Mouse (Mus musculus) MEL (cell line): Measurements from ENCODE around the gene Abce1.
"Not testable (repeated sequence)": the region's sequence is repeated elsewhere in the genome, so short reads cannot be mapped to it uniquely, and the experiment has no call there.

ENCODE experiments used
- CHD1 ChIP-seq: IDR thresholded peaks from 2 replicates; pipeline ENCODE4 v1.6.1; 2012; ENCODE audit warnings: low read depth, mild to moderate bottlenecking, inconsistent platforms, low read length, improper control_type of control experiment
- CTCF ChIP-seq, 3 experiments: IDR thresholded peaks in 2 of 3; conservative IDR thresholded peaks in 1 of 3; 2 replicates each; pipeline ENCODE4 v1.5.1; 2011 to 2012; ENCODE audit warnings: low read length in 3 of 3, low read depth in 2 of 3, mild to moderate bottlenecking in 2 of 3, improper control_type of control experiment in 1 of 3, inconsistent platforms in 1 of 3, mixed read lengths in 1 of 3, moderate library complexity in 1 of 3; ENCODE audit not compliant: control insufficient read depth in 1 of 3, insufficient read depth in 1 of 3, poor library complexity in 1 of 3, severe bottlenecking in 1 of 3
- E2F4 ChIP-seq: IDR thresholded peaks from 2 replicates; pipeline ENCODE4 v1.6.1; 2011; ENCODE audit warnings: low read depth, low read length, improper control_type of control experiment, borderline replicate concordance
- ELF1 ChIP-seq: IDR thresholded peaks from 2 replicates; pipeline ENCODE4 v1.6.1; 2014; ENCODE audit warnings: low read depth, mild to moderate bottlenecking, inconsistent platforms, low read length, improper control_type of control experiment, moderate library complexity
- EP300 ChIP-seq, 2 experiments: IDR thresholded peaks; 2 replicates each; pipeline ENCODE4 v1.6.1; 2011; ENCODE audit warnings: improper control_type of control experiment in 2 of 2, low read length in 2 of 2, low read depth in 1 of 2, mild to moderate bottlenecking in 1 of 2
- GABPA ChIP-seq: IDR thresholded peaks from 2 replicates; pipeline ENCODE4 v1.6.1; 2012; ENCODE audit warnings: low read depth, mild to moderate bottlenecking, inconsistent platforms, low read length, improper control_type of control experiment, moderate library complexity
- GATA1 ChIP-seq: IDR thresholded peaks from 2 replicates; pipeline ENCODE4 v1.6.1; 2011; ENCODE audit warnings: low read depth, low read length, improper control_type of control experiment
- MYB ChIP-seq: IDR thresholded peaks from 2 replicates; pipeline ENCODE4 v1.6.1; 2011; ENCODE audit warnings: mild to moderate bottlenecking, low read depth, low read length, improper control_type of control experiment
- POLR2A ChIP-seq, 2 experiments: IDR thresholded peaks; 2 replicates each; pipeline ENCODE4 v1.6.1; 2011 to 2012; ENCODE audit warnings: low read length in 2 of 2, mild to moderate bottlenecking in 2 of 2, control low read depth in 1 of 2, improper control_type of control experiment in 1 of 2, low read depth in 1 of 2, moderate library complexity in 1 of 2; ENCODE audit not compliant: control insufficient read depth in 1 of 2, insufficient read depth in 1 of 2, poor library complexity in 1 of 2
- RAD21 ChIP-seq: IDR thresholded peaks from 2 replicates; pipeline ENCODE4 v1.6.1; 2011; ENCODE audit warnings: mild to moderate bottlenecking, low read depth, low read length, improper control_type of control experiment
- SIN3A ChIP-seq: IDR thresholded peaks from 2 replicates; pipeline ENCODE4 v1.6.1; 2012; ENCODE audit warnings: low read length, improper control_type of control experiment, inconsistent platforms
- TAL1 ChIP-seq: IDR thresholded peaks from 2 replicates; pipeline ENCODE4 v1.6.1; 2012; ENCODE audit warnings: mild to moderate bottlenecking, inconsistent platforms, low read length, moderate library complexity, mixed read lengths
- USF2 ChIP-seq, 2 experiments: IDR thresholded peaks; 2 replicates each; pipeline ENCODE4 v1.6.1; 2011 to 2012; ENCODE audit warnings: improper control_type of control experiment in 2 of 2, low read length in 2 of 2, borderline replicate concordance in 1 of 2, inconsistent platforms in 1 of 2, low read depth in 1 of 2, mild to moderate bottlenecking in 1 of 2; ENCODE audit not compliant: insufficient read depth in 1 of 2

- TF ChIP-seq EP300 (IDR thresholded peaks at IDR 0.05; ENCODE audit: low read depth in 1 of 2, low read length in 2 of 2); POLR2A (IDR thresholded peaks at IDR 0.05; ENCODE audit: control insufficient read depth in 1 of 2, insufficient read depth in 1 of 2, low read depth in 1 of 2, low read length in 2 of 2, poor library complexity in 1 of 2); CTCF (IDR thresholded peaks at IDR 0.05 in 2 of 3, conservative IDR thresholded peaks at IDR 0.05 in 1 of 3; ENCODE audit: control insufficient read depth in 1 of 3, insufficient read depth in 1 of 3, low read depth in 2 of 3, low read length in 3 of 3, poor library complexity in 1 of 3, severe bottlenecking in 1 of 3); E2F4; SIN3A; GABPA; GATA1; USF2 (IDR thresholded peaks at IDR 0.05; ENCODE audit: borderline replicate concordance in 1 of 2, insufficient read depth in 1 of 2, low read depth in 1 of 2, low read length in 2 of 2); ELF1; MYB; TAL1; RAD21; CHD1: not testable (repeated sequence)
Measured at GRCm38 (mm10) chr8:79658715-79659114, 52.8 kb downstream of the Abce1 start.
